Mouse (Mus musculus): ENCODE results near the gene Mief2.

Mief2 gene

GRCm38 (mm10) chr11:60728260-60728761 is at the start of gene Mief2:
Gene Mief2 (plus strand): TSS chr11:60728398.
- peak; percentile 95 for DNase-seq (ENCODE audit: low read depth, low spot score)

- no peak for DNase-seq (ENCODE audit: low read depth, low spot score)
These were observed 32.0 kb upstream of the Mief2 start for GRCm38 (mm10) chr11:60696165-60696564.

- DNase-seq (ENCODE audit: low read depth, low spot score): peak; percentile 34
These were observed 30.6 kb upstream of the Mief2 start for GRCm38 (mm10) chr11:60697561-60697960.

- DNase-seq (ENCODE audit: low read depth, low spot score): peak; percentile 81
These were observed 29.2 kb upstream of the Mief2 start for GRCm38 (mm10) chr11:60698806-60699523.

- peak; percentile 93 for DNase-seq (ENCODE audit: low read depth, low spot score)
These were observed 28.6 kb upstream of the Mief2 start, which contains the start of gene Llgl1 for GRCm38 (mm10) chr11:60699524-60700075. Gene Llgl1 (plus strand): TSS chr11:60699723.

DNA sequence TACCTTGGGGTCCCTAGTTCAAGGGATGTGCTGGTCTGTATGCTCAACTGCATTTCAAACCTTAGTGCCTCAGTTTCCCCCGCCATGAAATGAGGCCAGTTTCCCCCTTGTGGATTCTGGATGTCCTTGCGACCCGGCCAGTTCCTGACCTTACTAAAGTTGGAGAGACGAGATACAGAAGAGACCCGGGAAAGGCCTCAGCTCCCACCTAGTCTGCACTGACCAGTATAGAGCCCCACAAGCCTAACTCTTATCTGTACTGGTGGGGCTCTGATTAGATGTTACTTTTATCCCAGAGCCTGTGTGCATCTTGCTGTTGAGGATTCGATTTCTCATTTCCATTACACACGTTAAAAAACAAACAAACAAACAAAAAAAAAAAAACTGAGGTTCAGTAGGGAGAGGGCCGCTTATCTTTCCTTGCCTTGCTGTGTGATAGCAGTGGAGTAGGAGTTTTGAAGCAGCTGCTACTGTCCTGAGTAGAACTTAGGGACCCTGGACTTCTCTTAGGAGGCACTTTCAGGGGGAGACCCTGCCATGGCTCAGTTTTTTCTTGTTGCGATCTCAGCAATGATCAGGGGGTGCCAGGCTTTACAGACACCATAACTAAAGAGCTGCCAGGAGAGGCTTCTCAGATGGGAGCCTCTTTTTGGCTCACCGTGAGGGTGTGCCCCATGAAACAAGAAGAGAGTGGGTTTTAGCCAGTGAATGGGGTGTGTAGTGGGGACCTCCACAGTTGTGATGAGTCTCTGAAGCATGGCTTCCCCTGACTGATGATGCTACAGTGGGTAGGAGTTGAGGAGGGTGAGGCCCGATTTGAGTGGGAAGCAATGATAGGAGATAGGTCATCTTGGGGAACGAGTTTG is 27.6 kb upstream of the Mief2 start:
- no peak for DNase-seq (ENCODE audit: low read depth, low spot score)

GRCm38 (mm10) chr11:60701611-60702010 is 26.6 kb upstream of the Mief2 start:
- DNase-seq (ENCODE audit: low read depth, low spot score): no peak

DNA sequence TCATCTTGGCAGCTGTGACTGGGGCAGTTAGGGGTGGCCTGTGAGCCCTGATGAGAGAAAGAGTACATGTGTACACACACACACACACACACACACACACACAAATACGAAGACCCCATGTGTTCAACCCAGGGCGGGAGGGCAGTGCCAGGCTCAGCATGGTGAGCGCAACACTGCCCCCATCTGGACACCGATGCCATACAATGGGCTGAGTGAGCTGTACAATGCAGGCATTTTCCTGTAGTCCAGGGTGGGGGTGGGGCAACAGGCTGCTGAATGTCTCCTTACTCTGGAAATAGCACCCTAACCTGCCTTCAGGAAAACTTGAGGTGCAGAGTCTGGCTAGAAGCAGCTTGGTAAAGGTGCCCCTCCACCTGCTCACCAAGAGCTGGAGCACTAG is 25.1 kb upstream of the Mief2 start:
- DNase-seq (ENCODE audit: low read depth, low spot score): peak; percentile 79

DNA sequence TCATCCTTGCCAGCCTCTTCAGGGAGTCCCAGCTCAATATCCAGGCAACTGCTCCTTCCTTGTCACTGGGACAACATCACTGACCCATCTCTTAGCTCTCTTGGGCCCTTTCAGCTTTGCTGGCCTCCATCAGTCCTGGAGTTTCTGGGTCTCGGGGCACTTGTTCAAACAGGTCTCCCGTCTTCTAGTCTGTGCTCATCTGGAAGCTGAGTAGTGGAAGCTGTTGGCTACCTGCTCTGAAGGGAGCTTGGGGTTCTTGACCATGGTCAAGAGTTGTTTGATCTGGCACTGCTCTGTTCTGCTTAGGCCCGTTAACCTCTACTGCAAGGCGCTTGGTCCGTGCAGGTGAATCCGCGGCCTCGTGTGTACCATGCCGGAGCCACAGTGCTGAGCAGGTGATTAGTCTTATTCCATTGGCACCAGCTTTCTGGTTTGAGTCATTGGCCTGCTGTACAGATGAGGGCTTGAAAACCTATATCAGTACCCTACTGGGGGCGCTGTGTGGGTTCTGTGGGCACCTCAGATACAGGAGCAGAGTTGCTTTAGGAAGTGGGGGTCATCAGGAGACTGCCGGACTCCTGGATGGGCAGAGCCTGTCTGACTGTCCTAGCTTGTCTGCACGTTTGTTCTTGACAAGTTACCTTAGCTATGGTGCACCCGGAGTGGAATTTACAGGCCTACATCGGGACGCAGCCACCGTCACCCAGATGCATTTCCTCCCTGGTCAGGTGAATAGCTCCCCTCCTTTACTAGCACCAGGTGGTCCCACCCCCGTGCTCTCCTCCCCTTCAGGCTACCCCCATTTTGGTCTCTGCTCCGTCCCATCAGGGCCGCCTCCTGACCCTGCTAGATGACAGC is 23.9 kb upstream of the Mief2 start:
- DNase-seq (ENCODE audit: low read depth, low spot score): no peak

- no peak for DNase-seq (ENCODE audit: low read depth, low spot score)
These were observed 22.9 kb upstream of the Mief2 start for GRCm38 (mm10) chr11:60705255-60705654.

DNA sequence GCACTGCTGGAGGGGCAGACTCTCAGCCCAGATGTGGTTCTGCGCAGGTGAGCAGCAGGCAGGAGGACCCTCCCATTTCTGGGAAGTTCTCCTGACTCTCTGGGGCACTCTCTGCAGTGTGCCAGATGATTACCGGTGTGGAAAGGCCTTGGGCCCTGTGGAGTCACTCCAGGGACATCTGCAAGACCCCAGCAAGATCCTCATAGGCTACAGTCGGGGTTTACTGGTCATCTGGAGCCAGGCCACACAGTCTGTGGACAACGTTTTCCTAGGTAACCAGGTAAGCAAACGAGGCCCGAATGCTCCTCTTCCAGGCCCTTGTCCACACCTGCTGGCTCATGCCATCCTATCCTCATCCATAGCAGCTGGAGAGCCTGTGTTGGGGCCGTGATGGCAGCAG is 22.1 kb upstream of the Mief2 start:
- no peak for DNase-seq (ENCODE audit: low read depth, low spot score)

DNA sequence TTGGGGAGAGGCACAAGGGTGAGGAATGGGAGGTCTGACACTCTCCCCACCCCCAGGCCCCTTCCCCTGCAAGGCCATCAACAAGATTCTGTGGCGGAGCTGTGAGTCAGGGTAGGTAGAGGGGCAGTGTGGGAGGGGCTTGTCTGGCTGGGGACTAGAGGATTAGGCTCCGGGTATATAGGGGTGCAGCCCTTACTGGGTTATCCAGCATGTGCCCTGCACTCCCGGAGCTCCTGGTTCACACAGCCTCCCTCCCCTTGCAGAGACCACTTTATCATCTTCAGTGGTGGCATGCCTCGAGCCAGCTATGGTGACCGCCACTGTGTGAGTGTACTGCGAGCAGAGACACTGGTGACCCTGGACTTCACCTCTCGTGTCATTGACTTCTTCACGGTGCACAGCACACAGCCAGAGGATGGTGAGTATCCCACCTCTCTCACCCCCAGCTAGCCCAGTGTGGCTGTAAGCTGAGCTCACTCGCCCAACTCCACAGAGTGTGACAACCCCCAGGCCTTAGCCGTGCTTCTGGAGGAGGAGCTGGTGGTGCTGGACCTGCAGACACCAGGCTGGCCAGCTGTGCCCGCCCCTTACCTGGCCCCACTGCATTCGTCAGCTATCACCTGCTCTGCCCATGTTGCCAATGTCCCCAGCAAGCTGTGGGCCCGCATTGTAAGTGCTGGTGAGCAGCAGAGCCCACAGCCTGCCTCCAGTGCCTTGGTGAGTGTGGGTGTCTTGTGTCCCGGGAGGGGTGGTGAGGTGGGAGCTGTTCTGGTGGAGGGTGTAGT is 21.3 kb upstream of the Mief2 start:
- no peak for DNase-seq (ENCODE audit: low read depth, low spot score)

DNA sequence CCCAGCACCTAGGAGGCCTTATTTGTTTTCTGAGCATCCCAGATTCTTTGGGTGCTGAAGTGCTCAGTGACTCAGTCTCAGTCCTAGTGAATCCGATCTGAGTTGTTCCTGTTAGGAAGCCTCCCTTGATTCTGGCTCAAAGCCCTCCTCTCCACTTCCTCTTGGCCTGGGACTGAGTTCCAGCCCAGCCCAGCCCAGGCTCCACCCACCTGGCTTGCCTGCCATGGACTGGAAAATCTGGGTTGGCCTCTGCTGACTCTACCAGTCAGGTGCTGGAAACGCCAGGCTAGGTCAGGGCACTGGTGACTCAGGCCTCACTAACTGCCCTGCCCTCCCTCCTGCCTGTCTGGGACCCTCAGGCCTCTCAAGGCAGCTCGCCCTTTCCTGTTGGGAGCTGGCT is 20.5 kb upstream of the Mief2 start:
- no peak for DNase-seq (ENCODE audit: low read depth, low spot score)

GRCm38 (mm10) chr11:60708631-60709030 is 19.6 kb upstream of the Mief2 start:
- no peak for DNase-seq (ENCODE audit: low read depth, low spot score)

DNA sequence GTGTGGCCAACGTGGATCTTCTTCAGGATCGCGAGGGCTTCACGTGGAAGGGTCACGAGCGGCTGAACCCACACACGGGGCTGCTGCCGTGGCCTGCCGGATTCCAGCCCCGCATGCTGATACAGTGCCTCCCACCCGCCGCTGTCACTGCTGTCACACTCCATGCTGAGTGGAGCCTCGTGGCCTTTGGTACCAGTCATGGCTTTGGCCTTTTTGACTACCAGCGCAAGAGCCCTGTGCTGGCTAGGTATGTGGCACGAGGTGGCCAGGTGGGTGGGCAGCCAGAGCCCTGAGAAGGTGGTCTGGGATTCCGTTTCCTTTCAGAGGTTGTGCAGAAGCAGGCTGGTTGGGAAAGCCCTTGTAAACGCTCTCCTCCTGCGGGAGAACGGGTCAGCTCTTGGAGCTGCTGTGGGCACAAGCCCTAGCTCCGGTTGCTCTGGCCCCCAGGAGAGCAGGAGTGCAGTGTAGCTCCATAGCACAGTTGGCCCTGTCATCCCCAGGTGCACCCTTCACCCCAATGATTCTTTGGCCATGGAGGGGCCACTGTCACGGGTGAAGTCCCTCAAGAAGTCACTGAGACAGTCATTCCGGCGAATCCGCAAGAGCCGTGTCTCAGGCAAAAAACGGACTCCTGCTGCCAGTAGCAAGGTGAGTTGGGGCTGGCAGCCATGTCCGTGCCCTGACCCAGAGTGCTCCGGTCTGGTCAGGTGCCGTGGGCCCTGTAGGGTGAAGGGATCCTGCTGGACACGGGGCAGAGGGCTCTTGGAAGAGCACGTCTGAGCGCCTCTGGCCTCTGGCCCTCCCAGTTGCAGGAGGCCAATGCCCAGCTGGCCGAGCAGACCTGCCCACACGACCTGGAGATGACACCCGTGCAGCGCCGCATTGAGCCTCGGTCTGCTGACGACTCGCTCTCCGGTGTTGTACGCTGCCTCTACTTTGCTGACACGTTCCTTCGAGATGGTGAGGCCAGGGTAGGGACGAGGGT is 18.4 kb upstream of the Mief2 start:
- DNase-seq (ENCODE audit: low read depth, low spot score): no peak

GRCm38 (mm10) chr11:60711218-60711617 is 17.0 kb upstream of the Mief2 start:
- DNase-seq (ENCODE audit: low read depth, low spot score): no peak

DNA sequence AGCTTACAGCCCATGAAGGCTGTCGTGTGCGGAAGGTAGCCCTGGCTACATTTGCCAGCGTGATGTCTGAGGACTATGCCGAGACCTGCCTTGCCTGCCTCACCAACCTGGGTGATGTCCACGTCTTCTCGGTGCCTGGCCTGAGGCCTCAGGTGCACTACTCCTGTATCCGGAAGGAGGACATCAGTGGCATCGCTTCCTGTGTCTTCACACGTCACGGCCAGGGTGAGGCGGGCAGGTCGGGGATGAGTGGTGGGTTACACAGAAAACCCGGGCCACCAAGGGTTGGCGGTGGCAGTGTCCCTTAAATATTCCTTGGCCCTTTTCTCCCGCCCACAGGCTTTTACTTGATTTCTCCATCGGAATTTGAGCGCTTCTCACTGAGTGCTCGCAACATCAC is 16.2 kb upstream of the Mief2 start:
- DNase-seq (ENCODE audit: low read depth, low spot score): no peak

GRCm38 (mm10) chr11:60712639-60713255 is 15.5 kb upstream of the Mief2 start:
- DNase-seq (ENCODE audit: low read depth, low spot score): no peak

DNA sequence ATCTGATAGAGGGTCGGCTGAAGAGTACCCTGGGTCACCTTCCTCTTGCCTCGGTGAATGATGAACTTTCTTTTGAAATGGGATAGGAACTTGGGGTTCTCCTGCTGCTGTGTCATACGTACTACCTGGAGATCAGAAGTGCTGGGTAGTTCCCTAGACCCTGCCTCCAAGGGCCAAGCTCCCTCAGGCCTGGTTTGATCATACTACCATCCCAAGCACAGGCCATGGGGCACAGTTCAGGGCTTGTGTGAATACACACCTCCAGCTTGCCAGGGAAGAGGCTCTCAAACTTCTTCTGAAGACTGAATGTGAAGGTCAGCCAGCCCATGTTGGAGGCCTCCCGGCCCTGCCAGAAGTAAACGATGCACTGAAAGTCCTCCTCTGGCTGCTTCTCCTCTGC is 12.4 kb upstream of the Mief2 start:
- no peak for DNase-seq (ENCODE audit: low read depth, low spot score)
